Mouse (Mus musculus): ENCODE data around the gene Enam.
"Not testable (repeated sequence)": the region's sequence is repeated elsewhere in the genome, so short reads cannot be mapped to it uniquely, and the experiment has no call there.

Enam gene

GRCm38 (mm10) chr5:88487675-88488074 is at the start of gene Enam:
Gene Enam, plus strand, starts transcription at chr5:88487975.
- in situ Hi-C loops (cut with MboI, MseI) = no loop called here

DNA sequence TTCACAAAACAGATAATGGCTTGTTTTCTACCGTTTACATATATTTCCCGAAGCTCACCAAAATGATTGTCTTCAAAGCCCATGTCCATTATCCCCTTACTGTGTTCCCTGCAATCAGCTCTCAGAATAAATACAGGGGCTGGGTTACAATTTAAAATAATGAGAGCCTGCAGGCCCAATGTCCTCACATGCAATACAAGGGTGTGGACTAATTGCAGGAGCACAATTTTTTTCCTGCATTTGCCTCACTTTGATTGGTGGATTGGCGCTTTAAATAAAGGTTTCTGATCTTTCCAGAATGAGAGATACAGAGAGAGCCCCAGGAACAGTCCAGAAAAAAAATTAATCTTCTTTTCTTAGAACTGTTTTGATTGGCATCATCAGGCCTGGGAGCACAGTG is 32.1 kb upstream of the Enam start, which contains the start of gene Ambn:
TSS of gene Ambn (plus strand) at position 301 of the 400 bp plus-strand sequence.
- in situ Hi-C loops (cut with MboI, MseI) = no loop called here

DNA sequence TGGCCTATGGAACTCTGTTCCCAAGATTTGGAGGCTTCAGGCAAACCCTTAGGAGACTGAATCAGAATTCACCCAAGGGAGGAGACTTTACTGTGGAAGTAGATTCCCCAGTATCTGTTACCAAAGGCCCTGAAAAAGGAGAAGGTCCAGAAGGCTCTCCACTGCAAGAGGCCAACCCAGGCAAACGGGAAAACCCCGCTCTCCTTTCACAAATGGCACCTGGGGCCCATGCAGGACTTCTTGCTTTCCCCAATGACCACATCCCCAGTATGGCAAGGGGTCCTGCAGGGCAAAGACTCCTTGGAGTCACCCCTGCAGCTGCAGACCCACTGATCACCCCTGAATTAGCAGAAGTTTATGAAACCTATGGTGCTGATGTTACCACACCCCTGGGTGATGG is 20.3 kb upstream of the Enam start:
- in situ Hi-C loops (cut with MboI, MseI) = no loop called here

DNA sequence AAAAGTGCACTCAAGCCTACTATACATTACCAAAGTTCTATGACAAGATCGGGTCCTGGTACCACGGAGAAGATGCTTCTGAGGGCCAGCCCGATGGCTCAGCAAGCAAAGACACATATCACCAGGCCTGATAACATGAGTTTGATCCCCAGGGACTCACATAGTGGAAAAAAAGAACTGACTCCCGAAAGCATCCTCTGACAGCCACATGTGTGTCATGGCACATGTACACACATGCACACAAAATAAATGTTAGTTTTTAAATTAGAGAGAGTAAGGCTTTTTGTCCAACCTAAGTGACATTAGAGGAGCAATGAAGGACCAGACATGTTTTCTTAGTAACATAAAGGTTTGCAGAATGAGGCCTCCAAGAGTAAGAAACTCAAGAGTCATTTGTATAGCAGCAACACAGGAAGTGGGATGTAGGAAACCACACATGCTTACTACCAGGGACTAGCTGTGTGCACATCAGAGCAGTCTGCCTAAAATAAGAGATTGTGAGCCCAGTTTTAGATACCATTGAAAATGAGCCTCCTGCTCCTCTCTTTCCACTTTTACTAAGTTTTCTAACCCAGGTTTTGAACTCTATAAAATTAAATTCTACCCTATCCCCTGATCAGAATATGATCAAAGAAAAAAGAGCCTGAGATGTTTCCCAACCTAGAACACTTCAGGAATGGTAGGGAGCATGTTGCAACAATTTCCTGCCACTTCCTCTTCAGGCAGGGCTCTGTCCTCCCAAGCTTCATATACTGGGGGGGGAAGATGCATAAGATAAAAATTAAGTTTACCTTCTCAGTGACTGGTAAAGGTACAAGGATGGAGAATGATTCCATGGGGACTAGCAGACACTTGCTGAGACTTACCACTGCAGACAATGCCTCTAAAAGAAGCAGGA is 18.7 kb upstream of the Enam start:
- in situ Hi-C loops (cut with MboI, MseI) = no loop called here

- in situ Hi-C loops (cut with MboI, MseI) = no loop called here
These were observed 1.2 kb downstream of the Enam start for GRCm38 (mm10) chr5:88489004-88489403.

GRCm38 (mm10) chr5:88491111-88491510 is 3.3 kb downstream of the Enam start:
- in situ Hi-C loops (cut with MboI, MseI) = no loop called here

DNA sequence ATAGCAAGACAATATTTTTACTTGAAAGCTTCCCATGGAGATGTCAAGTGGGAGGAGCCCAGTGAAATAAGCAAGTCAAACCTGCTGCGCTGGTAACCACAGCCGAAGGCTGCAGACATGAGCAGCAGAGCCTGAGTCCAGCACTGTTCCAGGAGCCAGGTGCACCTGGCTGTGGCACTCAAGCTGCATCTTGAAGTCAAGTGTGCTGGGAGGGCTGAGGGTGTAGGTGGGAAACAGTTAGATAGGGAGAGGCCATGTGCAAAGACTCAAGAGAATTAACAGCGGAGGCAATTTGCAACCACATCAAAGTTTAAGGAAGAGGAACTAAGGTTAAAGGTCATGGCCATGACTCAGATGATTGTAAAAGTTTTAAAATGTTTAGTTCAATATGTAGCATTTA is 12.0 kb downstream of the Enam start:
- in situ Hi-C loops (cut with MboI, MseI) = no loop called here

DNA sequence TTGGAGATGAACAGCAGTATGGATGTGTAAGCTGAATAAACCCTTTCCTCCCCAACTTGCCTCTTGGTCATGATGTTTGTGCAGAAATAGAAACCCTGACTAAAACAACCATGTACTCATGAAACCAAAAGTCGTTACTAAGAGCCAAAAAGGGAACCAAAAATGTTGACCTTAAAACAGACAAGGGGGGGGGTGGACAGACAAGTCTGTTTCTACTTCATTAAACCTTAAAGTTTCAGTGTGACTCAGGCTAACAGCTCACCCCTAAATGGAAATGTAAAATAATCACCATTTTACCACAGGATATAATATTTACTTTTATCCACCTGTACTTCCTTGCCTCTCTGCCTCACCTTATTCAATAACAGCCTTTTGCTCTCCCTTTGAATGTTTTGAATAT is 20.8 kb downstream of the Enam start:
- in situ Hi-C loops (cut with MboI, MseI) = no loop called here

DNA sequence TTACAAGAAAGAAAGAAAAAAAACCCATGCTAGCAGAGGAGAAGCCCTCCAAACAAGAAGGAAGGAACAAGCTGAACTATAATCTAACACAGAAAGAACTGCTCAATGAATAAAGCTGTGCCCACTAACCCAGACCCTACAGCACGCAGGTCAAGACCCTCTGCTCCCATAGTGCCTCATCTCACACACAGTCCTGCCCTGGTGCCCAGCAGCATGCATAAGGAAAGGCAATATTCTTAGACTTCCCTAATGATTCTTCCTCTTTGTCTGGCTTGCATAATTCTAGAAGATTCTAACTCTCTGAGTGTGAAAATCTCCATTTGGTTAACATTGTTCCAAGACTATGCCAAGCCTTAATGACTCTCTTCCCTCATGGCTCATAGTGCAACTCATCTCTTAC is 21.2 kb downstream of the Enam start:
- in situ Hi-C loops (cut with MboI, MseI) = no loop called here

DNA sequence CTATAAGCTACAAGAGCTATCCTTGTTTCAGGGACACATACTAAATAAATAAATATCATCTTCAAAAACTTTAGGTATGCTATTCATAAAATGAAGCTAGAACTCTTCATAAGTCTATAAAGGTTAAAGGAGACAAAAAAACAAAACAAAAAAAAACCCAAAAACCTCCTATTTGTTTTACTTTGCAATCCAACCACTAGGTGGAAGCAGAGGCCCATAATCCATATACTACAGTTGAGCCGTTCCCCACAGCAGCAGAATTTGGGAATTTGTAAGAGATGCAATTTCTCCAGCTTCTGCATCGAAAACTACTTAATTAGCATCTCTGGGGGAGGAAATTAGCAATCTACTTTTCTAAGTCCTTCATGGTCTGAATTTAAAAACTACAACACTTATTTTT is 31.5 kb downstream of the Enam start:
- in situ Hi-C loops (cut with MboI, MseI) = no loop called here

DNA sequence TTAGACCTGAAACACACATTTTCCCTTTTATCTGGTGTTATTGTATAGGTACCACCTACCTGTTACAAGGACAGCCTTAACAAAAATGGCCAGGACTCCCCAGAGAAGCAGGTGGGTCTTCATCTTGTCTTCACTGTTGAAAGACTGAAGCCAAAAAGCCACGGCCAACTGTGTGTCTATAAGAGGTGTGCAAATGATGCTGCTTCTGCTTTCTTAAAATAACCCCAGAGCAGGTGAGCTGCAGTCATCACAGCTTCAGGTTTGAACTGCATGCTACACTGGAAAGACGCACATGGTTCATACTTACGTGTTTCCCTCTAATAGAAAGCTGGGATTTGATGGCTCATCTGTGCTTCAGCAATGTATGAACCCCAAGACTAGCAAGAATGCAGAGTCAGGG is 39.9 kb downstream of the Enam start, which contains the start of gene Jchain:
TSS of gene Jchain (minus strand) at position 235 of the 400 bp plus-strand sequence.
- in situ Hi-C loops (cut with MboI, MseI) = no loop called here

GRCm38 (mm10) chr5:88530908-88531307 is 43.1 kb downstream of the Enam start:
- in situ Hi-C loops (cut with MboI, MseI) = no loop called here

GRCm38 (mm10) chr5:88534697-88535096 is 46.9 kb downstream of the Enam start:
- in situ Hi-C loops (cut with MboI, MseI) = no loop called here

DNA sequence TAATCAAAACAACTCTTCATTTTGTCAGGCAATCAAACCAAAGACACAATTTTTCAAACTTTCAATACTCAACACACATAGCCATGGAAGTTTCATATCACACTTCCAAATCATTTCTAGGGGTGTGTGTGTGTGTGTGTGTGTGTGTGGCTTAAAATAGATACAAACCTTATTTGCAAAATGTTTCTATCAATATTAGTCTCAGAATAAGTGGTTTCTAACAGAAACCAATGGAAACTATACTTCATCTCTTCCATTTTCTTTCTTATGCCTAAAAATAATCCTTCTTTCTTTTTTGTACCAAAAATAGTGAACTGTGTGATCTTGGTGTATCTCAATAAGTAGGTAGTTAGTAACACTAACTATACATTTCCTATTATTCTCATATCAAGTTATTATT is 53.1 kb downstream of the Enam start:
- in situ Hi-C loops (cut with MboI, MseI) = no loop called here

DNA sequence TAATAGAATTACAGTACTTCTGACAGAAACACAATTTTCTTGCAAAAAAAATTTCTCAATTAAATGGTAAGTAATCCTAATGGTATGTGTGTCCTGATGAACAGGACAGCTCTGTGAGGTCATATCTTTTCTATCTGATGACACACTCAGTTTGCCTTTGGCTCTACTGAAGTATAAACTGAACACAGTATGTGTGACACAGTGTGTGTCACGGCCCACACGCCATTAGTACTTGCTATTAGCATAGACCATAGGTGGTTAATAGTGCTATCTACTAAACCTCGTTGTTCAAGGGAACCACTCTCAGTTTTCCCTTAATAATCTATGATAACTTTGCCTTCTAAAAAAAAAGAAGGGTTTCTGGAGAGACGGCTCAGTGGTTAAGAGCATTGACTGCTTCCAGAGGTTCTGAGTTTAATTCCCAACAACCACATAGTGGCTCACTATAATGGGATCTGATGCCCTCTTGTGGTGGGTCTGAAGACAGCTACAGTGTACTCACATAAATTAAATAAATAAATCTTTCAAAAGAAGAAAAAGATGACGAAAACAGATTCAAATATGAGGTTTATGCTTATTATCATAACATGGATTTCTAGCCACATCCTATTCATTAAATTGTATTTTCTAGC is 55.0 kb downstream of the Enam start:
- in situ Hi-C loops (cut with MboI, MseI) = no loop called here

GRCm38 (mm10) chr5:88544411-88544810 is 56.6 kb downstream of the Enam start:
- in situ Hi-C loops (cut with MboI, MseI) = not testable (repeated sequence)

- in situ Hi-C loops (cut with MboI, MseI) = no loop called here
These were observed 57.8 kb downstream of the Enam start for GRCm38 (mm10) chr5:88545536-88545935.

DNA sequence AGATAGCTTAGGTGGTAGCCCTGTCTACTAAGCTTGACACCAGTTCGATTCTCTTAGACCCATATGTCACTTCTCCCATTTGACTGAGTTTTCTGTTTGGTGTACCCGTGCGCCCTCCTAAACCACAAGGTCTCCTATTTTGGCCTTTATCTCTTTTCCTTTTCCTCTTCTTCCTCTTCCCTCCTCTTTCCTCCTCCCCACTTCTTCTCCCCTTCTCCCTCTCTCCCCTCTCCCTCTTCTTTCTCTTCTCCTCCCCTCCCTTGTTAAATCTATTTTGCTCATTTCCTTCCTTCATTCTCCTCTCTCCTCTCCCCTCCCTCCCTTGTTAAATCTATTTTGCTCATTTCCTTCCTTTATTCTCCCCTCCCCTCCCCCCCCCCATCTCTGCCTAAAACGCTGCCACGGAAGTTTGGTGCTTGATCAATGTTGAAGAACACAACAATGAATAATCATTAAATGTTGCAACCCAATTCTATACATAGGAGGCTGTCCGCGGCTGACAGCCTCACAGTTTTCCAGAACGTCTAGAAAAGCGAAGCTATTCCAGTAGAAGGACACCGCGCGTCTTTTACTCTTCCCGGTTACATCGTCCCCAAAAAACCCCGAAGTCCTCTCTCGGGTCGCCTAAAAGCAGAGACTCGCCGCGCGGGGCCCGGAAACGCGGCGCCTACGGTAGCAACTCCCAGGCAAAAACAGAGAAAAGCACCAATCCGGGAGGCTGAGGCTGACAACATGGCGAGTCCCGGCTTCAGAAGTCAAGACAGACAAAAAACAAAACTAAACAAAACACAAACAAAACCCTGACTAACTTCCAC is 65.7 kb downstream of the Enam start:
- in situ Hi-C loops (cut with MboI, MseI) = no loop called here

GRCm38 (mm10) chr5:88554086-88554886 is 66.5 kb downstream of the Enam start, which contains the start of gene Utp3:
Gene Utp3, plus strand, starts transcription at chr5:88554462.
- in situ Hi-C loops (cut with MboI, MseI) = no loop called here

All from regulatory T cell (primary cell).